Mouse (Mus musculus): ENCODE data around the gene Gm20388.
A peak's percentile ranks its signal among the peaks of the same experiment; 100 is the strongest.

Gene Gm20388

DNA sequence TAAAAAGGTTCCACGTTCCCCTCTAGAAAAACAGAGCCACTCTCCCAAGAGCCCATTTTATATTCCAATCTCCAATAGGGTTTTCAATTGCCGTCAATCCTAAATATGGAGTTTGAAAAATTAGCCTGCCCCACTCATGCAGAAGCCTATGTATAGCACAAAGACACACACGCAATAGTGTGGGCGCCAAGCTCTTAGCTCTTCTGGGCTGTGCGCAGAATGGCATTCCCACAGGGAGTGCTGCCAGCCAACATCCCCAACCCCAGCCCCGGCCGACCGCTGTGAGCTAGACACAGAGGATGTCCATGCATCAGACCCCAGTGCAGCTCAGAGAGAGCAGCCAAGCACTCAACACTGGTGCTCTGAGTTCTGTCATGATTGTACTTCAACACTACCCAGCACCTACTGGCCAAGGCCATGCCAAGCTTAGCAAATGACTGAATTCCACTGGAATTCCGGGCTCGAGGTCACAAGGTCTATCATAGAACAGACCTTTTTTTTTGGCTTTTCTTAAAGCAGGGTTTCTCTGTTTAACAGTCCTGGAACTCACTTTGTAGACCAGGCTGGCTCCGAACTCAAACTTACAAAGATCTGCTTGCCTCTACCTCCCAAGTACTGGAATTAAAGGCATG is 1899.0 kb downstream of the Gm20388 start:
- DNase-seq (ENCODE audit: low read depth, low spot score) = peak; percentile 87

DNA sequence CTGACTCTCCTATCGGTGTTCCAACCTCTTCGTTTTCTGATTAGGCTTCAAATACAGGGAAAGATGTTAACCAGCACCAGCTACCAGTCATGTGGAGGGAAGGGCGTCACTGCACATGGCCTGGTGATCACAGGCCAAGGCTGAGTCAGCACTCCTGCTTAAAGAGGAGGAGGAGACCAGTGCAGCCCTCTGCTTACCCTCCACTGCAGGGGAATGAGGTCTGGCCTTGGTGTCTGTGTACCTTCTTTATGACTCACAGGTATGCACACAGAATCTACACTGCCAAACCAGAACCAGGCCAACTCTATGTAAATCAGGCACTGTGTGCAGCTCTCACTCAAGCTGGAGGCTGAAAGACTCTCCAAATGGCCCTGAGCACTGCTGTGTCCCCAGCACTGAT is 1900.9 kb downstream of the Gm20388 start:
- DNase-seq (ENCODE audit: low read depth, low spot score) = peak; percentile 54

DNA sequence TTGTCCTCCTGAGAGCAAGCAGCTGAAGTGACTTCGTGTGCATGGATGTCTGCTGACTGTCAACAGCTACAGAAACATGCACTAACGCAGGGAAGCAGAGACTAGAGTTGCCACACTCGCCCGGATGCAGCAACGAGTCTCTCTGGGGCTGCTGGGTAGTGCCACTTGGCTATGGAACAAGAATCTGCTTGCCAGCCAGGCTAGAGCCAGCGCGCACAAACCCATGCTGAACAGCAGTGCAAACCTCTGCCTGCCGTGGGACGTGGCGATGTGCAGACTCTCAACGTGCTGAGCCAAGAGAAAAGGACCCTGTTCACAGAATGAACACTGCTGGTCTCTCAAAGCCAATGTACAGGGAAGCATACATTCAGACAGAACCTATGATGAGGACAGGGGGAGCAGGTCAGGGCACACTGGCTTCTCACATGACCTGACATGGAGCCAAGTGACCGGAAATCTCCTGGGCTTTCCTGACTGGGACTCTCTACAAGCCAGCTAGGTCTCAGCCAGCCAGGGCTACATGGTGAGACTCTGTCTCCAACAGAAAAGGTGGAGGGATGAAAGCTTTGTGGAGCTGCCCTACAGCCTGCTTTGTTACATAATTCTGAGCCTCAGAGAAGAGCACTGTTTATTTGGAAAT is 1901.4 kb downstream of the Gm20388 start:
- peak; percentile 62 for DNase-seq (ENCODE audit: low read depth, low spot score)

DNA sequence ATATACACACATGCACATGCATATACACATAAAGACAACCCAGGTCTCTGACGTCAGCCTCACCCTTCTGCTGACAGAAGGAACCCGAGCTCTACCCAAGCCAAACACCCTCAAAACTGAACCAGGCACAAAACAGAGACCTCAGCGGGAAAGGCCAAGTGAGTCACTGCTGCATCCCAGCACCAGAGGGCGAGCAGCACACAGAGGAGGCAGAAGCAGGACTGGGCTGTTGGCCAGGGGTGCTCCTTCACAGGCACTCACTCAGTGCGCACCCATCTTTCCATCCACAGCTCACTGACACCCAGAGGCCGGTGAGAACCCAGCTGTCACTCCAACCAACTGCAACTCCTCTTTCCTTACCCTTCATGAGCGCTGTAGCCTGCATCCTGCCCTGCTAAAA is 1907.6 kb downstream of the Gm20388 start:
- peak; percentile 63 for DNase-seq (ENCODE audit: low read depth, low spot score)

DNA sequence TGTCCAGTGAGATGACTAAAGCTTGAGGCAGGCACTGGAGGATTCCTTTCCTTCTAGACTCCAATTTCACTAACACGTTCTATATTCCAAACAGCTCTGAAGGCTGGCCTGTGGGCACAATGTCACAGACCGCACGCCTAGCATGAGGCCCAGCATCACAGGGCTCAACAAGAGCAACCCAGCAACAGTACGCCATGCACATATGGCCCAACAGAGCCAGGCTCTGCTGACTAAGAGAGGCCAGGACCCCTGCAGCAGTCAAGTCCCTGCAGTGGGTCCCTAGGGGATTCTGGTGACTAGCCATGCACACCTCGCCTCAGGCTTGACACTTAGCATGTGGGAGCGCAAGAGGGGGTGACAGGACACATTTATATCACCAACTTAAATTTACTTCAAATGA is 1910.2 kb downstream of the Gm20388 start:
- no peak for DNase-seq (ENCODE audit: low read depth, low spot score)

DNA sequence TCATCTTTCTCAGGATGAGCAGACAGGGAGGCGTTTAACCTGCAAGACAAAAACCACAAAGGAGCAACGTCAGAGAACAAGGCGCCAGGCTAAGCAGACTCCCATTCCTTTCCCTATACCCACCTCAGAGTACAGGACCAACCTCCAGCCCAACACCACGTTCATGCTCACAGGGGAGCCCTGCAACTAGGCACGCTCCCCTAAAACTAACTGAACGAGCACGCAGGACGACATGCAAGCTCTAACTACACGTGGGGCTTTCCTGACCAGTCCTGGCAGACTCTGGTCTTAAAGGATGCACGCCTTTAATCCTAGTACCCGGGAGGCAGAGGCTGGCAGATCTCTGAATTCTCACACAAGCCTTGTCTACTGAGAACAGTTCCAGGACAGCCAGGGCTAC is 1910.7 kb downstream of the Gm20388 start:
- no peak for DNase-seq (ENCODE audit: low read depth, low spot score)

DNA sequence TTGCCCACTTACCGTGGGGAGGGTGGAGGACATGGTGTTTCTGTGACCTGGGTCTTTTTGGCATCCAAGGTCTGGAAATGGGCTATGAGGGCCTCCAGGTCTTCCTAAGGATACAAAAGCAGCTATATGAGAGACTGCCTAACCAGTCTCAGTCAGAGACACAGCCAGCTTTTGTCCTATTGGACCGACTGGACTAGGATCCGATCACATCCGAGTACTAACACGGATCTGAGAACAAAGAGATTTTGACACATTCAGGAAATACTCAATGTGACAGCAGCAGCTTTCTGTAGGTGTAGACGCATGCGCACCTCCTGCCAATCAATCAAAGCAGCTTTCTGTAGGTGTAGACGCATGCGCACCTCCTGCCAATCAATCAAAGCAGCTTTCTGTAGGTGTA is 1911.1 kb downstream of the Gm20388 start:
- DNase-seq (ENCODE audit: low read depth, low spot score) = no peak

DNA sequence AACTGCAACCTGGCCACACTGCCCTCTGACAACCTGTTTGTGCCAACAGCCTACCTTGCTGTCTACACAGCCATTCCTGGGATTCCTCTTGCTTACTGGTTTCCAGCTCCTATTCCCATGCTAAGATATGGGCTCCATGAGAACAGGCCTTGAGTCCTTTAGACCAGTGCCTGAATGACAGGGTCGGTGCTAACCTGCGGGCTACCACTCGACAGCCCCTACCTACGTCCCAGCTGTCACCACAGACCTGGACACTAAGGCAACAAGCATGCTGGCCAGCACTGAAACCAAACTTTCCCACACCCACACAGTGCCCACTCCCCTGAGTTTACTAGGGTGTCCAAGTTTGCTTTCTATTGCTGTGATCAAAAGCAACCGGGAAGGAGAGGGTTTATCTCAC is 1917.1 kb downstream of the Gm20388 start:
- DNase-seq (ENCODE audit: low read depth, low spot score) = no peak

DNA sequence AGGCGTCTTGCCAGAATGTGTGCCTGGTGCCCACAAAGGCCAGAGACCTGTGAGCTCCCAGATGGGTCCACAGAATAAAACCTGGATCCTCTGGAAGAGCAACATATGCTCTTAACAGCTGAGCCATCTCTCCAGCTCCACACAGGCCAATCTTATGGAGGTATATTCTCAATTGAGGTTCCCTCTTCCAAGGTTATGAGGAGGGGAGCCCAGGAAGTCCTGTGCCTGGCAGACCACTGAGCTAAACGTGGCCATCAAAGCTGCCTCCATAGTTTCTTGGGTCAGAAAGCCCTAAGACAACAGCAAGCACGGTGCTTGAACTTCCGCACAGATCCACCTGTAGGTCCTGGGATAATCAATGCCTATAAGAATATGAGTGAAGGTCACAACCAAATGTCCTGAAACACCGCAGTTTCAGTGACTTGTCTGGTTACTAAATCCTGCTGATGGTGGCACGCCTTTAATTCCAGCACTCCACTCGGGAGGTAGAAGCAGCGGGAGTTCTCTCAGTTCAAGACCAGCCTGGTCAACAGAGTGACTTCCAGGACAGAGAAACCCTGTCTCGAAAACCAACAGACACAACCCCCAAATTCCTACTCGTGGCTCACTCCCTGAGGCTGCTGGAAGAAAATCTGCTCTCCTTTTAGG is 1917.9 kb downstream of the Gm20388 start:
- DNase-seq (ENCODE audit: low read depth, low spot score) = no peak

DNA sequence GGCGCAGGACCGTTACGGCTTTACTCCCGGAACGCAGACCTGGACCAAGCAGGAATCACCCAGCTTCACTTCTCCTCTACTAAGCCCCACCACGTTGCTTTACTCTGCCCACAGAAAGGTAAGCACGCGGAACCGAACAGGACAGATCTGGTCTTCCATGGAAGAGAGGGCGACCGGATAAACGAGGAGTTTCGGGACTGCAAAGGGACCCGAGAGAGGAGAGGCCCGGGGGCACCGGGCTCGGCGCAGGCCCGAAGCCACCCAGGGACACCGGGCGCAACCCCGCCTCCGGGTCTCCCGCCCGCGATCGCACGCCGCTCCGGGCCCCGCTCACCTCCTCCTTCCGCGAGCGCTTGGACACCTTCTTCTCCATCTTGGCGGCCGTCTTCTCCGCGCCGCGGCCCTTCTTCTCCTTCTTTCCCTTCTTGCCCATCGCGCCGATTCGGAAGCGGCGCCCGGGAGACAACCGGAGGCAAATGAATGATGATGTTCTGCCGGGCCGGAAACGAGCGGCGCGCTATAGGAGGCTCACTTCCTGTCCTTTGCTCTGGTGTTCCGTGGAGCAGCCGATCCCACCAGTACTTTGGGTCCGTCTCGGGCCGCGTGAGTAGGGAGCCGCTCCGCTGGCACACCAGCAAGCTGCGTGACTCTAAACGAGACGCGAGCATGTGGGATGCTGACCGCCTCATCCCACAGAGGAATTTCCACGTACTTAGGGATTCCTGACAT is 1918.6 kb downstream of the Gm20388 start, which contains the start of gene Klhdc4:
Gene Klhdc4 (minus strand): TSS at position 522 of the 729 bp plus-strand sequence.
- DNase-seq (ENCODE audit: low read depth, low spot score) = peak; percentile 98

DNA sequence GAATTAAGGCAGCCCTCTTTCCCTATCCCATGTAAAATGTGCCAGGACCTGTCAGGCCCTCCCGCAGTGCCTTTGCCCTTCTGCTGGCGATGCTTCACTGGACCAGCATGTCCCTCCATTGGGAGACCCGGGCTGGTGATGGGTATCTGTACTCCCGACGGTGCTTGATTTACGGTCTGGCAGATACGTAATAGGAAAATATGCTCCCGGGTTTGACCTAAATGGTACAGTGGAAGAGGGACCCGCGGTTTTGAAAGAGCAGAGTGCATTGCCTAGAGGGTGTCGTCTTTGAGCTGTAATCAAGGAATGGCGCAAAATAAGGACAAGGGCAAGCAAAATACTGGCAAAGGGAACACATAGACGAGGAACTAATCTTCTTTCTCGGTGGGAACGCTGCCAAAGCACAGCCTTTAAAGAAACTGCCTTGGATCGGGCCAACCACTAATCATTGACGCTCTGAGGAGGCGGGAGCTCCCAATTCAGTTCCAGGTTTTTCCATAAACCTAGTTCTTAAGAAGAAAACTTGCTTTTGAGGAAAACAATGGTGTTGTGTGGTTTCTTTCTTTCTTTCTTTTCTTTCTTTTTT is 1919.2 kb downstream of the Gm20388 start:
- peak; percentile 71 for DNase-seq (ENCODE audit: low read depth, low spot score)

DNA sequence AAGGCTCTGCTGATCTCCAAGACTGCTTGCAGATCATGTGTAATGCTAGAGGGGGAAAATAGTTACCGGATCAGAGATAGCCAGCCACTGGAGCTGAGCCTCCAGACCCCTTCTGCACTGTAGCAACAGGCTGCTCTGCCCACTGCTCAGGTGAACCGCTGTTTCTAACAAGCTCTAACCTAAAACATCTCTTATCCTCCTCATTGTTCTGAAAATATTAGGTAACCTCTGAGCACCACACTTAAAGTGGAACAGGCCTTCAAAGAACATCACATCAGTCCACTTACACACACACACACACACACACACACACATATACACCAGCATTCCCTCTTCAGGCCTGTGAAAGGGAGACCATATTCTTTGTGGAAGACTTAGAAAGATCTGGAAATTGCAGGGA is 1921.4 kb downstream of the Gm20388 start:
- no peak for DNase-seq (ENCODE audit: low read depth, low spot score)

DNA sequence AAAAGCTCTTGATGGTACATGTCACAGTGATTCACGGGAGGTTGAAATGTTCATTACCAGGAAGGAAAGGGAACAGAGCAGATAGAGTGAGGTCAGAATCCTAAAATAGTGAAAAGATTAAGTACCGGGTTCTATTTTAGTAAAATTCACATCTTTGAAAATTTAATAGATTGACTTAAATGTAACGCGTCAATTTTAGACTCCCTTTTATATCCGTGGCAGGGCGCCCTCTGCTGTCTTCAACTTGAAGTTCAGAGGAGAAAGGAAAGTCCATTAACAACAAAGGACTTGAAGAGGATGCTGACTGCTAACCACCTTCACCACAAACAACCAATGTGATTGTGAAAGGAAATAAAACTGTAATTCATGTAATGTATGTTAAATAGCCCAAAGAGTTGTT is 1921.9 kb downstream of the Gm20388 start:
- DNase-seq (ENCODE audit: low read depth, low spot score) = peak; percentile 87

DNA sequence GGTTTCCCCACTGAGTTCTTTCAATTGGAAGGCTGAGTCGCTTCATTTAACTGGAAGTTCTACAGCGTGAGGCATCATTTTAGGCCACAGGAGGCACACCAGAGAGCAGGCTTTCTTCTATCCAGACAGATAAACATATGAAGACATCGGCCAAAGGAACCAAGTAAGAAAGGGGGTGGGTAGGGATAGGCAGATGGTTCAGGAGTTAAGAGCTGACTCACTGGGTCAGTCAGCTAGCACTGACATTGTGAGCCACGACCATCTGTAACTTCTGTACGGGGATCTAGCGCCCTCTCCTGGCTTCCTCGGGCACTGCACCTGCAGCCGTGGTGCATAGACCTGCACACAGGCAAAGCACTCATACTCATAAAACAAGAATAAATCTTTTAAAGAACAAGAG is 1930.6 kb downstream of the Gm20388 start:
- peak; percentile 80 for DNase-seq (ENCODE audit: low read depth, low spot score)

DNA sequence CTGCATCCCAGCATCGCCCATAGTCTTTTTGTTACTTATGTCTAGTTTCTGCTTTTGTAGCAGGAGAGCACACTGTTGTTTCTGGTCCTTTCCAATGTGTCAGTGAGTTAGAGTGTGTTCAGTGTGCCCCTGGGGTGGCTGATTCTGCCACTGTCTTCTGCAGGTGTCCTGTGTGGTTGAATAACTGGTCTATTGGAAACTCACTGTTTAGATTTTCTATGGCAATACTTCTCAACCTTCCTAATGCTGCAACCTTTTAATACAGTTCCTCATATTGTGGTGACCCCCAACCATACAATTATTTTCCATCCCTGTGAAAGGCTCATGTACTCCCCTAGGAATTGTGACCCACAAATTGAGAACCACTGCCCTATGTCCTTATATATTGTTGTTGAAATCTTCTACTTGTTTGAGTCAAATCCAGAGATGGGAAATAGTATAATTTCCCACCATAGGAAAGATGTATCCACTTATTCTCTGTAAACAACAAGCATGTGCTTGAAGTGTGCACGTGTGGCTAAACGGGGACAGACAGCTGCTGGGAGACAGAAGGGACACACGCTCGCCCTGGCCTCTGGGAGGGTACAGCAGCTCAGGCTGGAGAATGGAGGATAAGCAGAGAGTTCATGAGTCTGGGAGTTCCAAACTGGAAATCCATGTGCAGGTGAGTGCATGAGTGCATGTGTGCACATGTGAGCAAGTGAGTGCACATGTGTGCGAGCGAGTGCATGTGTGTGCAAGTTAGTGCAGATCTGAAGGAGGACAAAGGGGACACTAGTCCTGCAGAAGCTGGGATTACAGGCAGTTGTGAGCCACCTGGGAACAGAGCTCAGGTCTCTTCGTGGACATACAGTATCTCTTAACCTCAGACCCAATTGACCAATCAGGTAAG is 1931.7 kb downstream of the Gm20388 start:
- no peak for DNase-seq (ENCODE audit: low read depth, low spot score)

DNA sequence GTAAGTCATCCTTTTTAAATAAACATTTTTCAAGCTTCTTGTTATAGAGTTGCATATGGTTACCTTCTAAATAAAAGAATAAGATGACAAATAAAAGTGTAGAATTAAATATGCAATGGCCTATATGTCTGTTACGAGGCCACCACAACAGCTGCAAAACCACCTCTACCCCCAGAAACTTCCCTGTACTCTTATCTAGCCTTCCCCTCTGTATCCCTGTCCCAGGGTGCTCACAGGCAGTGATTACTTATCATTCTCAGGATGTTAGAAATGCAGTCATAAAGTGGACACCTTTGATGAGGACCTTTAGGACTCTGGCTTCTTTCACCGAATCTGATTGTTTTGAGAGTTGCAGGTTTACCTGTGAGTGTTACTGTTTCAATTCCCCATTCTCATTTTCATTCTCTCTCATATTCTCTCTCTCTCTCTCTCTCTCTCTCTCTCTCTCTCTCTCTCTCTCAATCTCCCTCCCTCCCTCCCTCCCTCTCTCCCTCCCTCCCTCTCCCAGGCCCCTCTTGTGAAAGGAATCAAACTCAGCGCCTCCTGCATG is 1932.6 kb downstream of the Gm20388 start:
- no peak for DNase-seq (ENCODE audit: low read depth, low spot score)

DNA sequence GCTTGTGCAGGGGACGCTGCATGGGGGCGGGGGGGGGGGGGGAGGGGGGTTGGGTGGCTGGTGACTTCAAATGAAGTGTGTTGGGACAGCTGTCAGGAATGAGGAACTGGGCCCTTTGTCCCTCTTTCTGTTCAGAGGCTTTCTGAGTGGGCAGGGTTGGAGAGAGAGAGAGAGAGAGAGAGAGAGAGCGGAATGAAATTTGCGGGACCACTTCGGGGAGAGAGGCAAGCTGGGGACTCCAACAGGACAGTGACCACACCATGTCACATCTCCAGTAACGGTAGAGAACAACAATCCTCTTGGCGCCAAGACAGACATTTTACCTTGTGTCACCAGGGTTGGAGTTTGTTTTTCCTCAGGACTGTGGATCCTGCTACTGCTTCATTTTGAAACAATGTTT is 1934.1 kb downstream of the Gm20388 start:
- no peak for DNase-seq (ENCODE audit: low read depth, low spot score)

DNA sequence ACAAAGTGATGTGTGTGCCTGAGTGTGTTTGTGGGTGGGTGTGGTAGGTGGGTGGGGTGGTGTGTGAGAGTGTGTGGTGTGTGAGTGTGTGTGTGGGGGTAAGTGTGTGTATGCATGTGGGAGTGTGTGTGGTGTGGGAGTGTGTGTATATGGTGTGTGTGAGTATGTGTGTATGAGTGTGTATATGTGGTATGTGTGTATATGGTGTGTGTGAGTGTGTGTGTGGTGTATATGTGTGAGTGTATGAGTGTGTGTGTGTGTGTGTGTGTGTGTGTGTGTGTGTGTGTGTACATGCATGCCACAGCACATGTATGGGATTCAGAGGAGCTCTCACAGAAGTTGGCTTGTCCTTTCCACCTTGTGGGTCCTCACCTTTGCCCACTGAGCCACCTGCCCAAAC is 1936.2 kb downstream of the Gm20388 start:
- no peak for DNase-seq (ENCODE audit: low read depth, low spot score)

DNA sequence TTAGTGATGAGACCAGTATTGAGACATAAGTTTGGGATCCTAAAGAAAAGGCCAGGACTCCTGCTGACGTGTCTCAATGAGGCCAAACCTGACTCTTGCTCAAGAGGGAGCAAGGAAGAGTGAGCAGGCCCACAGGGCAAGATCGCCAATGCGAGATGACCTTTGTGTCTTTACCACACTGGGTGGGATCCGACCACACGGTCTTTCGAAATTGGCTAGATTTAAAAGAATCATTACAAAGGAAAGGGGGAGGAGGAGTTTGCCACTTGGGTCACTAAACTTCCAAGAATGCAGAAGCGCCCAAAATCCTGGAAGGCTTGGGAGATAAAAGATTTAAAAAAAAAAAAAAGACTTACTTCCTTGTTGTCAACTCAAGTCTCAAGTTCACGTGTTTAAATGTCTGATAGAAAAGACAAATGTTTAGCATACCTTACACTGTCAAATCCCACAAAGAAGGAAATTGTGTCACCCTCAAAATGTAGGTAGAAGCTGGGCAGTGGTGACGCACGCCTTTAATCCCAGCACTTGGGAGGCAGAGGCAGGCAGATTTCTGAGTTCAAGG is 1936.7 kb downstream of the Gm20388 start:
- DNase-seq (ENCODE audit: low read depth, low spot score) = no peak

DNA sequence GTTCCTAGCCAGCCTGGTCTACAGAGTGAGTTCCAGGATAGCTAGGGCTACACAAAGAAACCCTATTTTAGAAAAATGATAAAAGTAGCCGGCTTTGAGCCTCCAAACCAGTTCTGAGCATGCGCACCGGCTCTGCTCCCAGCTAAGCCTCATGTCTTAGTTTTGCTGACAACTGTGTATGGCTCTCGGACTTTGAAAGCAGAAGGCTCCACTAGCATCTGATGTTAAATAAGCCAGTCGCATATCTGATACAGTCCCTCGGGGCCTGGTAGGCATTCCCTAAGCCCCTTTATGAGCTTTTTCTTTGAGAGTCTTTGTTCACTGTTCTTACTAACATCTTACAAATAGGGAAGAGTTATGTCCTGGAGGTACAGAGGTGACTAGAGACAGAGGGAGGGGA is 1937.3 kb downstream of the Gm20388 start:
- DNase-seq (ENCODE audit: low read depth, low spot score) = no peak
